Mouse (Mus musculus) thymus, postnatal 0 days (tissue): ENCODE measurements around the gene Mnt. TPM values are rescaled to one million over a fixed set of nuclear protein-coding genes. Genes with fewer than 3 reads are reported as not detected.
A peak's percentile ranks its signal among the peaks of the same experiment; 100 is the strongest.

Experiments used
- DNase-seq: peaks from one replicate; pipeline ENCODE4 v3.0.0-alpha.2; 2015; ENCODE audit warnings: low spot score
- polyA plus RNA-seq: library from polyadenylated mRNA; unstranded; fragments of >200 nt; fragmentation: Nextera tagmentation; extraction: Ambion mirVana; gene quantifications from 2 replicates; pipeline ENCODE4 v1.2.1, GENCODE M21; 2015

The Mnt gene
- polyA plus RNA-seq, 1 experiment from 2014 or later = 5.8 TPM

DNA sequence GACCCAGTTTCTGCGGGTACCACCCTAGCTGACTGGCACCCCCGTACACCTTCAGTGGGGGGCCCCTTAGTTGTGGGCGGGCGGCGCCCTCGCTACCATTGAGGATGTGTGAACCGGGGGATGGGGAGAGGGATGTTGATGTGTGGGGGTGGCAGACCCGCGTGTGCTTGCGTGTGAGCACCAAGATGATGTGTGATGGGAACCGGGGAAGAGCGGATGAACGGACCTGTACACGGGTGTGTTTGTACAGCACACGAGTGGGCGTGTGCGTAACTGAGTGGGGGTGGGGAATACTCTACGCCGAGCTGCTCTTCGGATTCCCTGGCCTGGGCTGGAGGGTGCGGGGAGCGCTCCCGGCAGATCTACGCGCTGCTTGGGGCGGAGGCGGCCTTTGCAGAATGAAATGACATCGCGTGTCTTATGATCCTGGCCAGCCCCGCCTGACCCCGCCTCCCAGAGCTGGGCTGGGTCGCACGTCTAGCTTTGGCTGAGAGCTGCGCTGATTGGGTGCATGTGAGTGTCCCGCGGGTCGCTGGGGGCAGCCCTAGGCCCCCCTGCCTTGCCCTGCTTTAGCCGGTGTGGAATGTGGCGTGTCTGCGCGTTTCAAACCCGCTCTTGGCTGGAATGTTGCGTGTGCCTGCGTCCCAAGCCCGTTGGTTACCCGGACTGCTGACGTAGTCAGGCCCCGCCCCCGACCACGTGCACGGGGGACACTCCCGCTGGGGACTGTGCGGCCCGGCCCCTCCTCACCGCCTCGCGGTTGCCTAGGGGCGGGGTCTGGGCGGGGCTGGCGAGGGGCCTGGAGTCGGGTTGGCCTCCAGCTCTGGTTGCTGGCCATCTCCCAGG lies 1.1 kb downstream of the Mnt start:
- DNase-seq = peak; percentile 94

- peak; percentile 82 for DNase-seq
Observed at GRCm38 (mm10) chr11:74832503-74833143, 1.9 kb downstream of the Mnt start.

GRCm38 (mm10) chr11:74833536-74834358 lies 3.0 kb downstream of the Mnt start:
- no peak for DNase-seq

GRCm38 (mm10) chr11:74834359-74834638 lies 3.6 kb downstream of the Mnt start:
- no peak for DNase-seq

DNA sequence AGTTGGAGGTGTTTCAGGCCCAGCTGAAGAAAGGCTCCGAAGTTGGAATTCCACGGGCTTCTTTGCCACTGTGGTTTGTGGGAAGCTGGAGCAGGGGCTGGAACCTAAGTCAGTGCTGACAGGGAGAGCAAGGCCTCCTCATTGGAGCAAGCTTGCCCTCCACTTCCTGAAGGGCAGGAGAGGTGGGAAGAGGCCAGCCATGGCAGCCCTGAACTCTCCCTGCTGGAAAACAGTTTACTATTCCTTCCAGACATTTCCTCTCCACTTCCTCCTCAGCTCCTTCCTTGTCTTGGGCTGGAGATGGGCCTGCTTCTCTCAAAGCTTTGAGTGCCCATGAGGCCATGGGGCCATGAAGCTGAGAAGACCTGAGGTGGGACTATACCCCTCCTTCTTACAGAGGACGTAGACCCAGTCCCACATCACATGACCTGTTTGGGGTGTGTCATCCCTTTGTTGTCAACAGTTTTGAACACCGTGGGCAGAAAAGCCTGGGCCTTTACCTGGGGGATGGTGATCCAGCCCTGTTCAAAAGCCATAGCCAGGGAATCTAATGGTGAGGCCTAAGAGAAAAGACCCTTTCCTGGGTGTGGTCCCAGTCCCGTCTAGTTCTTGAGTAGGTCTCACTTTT lies 4.0 kb downstream of the Mnt start:
- no peak for DNase-seq

GRCm38 (mm10) chr11:74835593-74836224 lies 5.0 kb downstream of the Mnt start:
- DNase-seq = no peak

DNA sequence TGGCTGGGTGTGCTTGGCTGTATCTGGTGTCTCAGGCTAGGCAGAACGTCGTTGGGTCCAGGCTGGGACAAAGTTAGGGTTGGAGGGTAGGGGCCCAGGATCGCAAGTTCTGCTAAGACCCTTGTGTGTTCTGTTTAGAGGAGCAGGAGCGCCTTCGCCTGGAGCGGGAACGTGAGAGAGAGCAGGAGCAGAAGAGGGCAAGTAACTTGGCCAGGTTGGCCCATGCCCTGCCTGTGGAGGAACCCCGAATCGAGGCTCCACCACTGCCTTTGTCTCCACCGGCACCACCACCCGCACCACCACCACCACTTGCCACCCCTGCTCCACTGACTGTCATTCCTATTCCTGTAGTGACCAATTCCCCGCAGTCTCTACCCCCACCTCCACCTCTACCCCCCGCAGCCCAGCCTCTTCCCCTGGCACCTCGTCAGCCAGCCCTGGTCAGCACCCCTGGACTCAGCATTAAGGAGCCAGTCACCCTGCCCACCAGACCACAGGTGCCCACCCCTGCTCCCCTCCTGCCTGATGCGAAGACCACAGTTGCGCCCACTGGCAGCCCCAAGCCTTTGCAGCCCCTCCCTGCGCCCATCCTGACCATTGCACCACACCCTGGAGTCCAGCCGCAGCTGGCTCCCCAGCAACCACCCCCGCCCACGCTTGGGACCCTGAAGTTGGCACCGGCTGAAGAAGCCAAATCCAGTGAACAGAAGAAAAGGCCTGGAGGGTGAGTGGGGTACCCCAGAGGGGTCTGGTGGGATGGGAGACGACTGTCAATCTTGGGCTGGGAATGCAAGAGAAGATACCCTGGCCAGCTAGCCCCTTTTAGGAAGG lies 5.7 kb downstream of the Mnt start:
- DNase-seq = no peak

- no peak for DNase-seq
Observed at GRCm38 (mm10) chr11:74837056-74837693, 6.5 kb downstream of the Mnt start.

DNA sequence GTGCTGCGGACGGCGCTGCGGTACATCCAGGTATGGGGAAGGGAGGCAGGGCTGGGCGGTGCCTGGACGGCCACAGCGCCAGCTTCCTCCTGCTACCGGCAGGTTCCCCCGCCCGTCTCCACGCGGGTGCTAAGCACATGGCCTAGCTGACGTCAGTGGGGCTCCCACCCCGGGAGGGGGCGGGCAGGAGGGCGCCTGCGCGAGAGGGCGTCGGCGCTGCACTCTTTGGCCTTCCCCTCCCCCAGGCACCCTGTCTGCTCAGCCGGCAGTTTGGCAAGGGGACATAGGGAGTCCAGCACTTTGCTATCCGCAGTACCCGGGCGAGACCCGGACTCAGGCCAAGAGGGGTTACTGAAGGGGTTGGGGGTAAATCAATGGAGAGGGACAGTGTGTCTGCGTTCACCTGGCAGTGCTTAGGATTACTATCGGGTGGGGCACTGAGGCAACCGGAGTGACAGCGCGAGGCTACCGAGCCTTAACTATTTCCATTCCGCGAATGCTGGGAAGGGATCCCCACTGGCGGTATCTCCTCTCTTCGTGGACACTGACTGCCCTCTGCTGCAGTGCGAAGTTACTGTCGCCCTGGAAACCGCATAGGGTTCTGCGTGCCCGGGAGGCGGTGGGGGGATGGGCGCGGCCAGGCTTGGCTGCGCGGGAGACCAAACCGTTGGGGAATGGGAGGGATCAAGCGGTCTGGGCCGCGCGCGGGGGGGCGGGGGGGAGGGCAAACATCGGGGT lies 7.1 kb downstream of the Mnt start:
- DNase-seq = peak; percentile 96

DNA sequence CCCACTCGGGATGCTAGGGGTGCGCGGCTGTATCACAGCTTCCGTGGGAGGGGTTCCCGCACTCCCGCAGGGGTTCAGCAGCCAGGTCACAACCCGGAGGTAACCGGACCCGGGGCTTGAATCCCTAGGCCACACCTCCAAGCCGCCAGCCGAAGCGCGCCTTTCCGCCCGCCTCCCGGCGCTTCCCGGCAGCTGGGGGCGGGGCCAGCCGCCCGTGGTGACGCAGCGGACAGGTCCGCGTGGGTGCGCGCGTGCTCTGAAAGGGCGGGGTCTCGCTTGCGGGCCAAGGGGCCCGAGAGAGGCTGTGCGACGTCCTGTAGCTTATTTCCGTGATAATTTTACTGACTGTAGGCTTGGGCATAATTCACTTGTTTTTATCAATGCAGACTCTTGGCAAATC lies 7.7 kb downstream of the Mnt start:
- peak; percentile 93 for DNase-seq

GRCm38 (mm10) chr11:74838971-74839370 lies 8.3 kb downstream of the Mnt start:
- DNase-seq = peak; percentile 66

DNA sequence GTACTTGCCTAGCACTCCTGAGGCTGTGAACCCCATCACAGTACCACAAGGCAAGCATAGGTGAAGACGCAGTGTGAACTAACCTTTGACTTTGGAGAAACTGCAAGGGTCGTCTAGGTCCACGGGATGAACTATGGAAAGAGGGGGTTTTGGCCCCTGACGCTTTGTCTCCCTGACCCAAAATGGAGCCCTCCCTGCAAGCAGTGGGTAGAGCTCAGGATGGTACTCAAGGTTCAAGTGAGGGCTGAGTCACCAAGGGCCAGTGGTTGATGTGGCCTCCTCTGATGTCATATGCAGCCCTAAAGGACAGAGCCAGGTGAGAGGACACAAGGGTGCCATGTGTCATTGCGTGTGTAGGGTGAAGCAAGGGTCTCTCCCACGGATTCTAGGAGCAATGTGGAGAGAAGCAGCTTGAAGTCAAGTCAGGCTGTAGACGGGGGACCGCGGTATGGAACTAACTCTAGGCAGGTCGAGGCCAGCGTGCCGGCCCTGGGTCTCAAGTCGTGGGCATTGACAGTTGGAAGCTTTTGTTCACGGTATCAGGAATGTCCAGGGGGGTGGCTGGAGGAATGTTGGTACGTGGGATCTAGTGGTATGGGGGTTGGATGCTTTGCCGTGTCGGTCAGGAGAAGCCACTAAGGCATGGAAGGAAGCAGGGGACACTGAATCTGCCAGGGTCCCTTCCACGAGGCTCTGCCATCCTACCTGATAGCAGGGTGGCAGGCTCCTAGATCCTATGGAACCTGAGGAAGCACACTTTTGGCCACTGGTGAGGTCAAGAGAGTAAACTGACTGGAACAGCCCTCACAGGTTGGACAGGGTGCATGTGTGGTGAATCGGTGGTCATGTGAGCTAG lies 9.4 kb downstream of the Mnt start:
- DNase-seq = no peak

DNA sequence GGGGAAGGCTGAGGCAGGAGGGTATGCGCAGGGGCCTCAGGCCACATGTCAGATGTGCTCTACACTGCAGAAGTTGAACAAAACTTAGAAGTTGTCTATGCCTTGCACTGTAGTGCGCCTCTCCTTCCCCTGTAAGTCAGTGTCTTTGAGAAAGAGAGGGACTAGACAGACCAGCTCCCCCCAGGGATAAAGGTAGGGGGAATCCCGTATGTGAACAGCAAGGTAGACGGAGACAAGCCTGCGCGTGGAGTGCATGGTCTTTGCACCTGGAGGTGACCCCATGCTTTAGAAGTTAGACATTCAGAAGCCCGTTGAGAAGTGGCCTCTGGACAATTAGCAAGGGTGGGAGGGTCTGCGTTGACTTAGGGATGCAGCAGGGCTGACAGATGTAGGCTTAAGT lies 10.0 kb downstream of the Mnt start:
- no peak for DNase-seq

GRCm38 (mm10) chr11:74841366-74841765 lies 10.6 kb downstream of the Mnt start:
- no peak for DNase-seq

GRCm38 (mm10) chr11:74842045-74842444 lies 11.3 kb downstream of the Mnt start:
- DNase-seq = no peak

DNA sequence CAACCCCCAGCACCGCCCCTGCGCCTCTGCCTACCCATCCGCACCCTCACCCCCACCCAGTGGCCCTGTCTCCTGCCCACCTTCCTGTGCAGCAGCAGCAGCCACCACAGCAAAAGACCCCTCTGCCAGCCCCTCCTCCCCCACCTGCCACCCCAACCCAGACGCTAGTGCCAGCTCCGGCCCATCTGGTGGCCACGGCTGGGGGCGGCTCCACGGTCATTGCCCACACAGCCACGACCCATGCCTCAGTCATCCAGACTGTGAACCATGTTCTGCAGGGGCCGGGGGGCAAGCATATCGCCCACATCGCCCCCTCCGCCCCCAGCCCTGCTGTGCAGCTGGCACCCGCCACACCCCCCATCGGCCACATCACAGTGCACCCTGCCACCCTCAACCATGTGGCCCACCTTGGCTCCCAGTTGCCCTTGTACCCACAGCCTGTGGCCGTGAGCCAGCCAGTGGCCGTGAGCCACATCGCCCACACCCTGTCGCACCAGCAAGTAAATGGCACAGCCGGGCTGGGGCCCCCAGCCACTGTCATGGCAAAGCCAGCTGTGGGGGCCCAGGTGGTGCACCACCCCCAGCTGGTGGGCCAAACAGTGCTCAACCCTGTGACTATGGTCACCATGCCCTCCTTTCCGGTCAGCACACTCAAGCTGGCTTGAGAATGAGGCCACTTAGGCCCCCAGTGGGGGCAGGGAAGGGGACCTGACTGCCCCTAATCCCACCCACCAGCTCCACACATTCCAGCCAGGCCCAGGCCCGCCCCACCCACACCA lies 12.1 kb downstream of the Mnt start:
- DNase-seq = no peak

- no peak for DNase-seq
Observed at GRCm38 (mm10) chr11:74843435-74843714, 12.7 kb downstream of the Mnt start.

DNA sequence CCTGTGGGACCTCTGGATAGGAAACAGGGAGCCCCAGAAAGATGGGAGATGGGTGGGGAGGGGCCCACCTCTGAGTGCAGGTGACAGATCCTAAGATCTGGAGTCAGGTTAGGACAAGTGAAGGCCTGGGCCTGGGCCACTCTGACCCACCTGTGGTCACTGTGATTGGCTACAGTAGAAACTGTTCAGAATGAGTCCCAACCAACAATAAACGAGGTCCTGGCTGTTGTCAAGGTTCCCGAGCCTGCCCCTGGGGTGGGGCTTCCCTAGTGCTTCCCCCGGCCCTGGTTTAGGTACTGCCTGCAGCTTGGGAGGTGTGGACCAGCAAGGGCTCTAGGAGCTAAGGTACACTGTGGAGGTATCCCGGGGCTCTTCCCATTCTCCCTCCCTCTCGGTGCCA lies 13.0 kb downstream of the Mnt start:
- no peak for DNase-seq
